Mouse (Mus musculus) liver, postnatal 0 days (tissue): ENCODE data around the gene D130043K22Rik. TPM values are rescaled to one million over a fixed set of nuclear protein-coding genes. Genes with fewer than 3 reads are reported as not detected.

Experiments used
- ATAC-seq: fragments of 200-750 bp; cut with Nextera tagmentation; 2 replicates; pipeline ENCODE4 v1.8.0; 2017; ENCODE audit warnings: mild to moderate bottlenecking, moderate library complexity
- DNase-seq: peaks from one replicate; pipeline ENCODE4 v3.0.0-alpha.2; 2016
- H3K27ac ChIP-seq: fragments of 300-500 bp; sonication (generic); 2 replicates; pipeline ENCODE4 v1.5.1; 2014; ENCODE audit warnings: antibody characterized with exemption, moderate library complexity, mild to moderate bottlenecking, low read depth
- H3K27me3 ChIP-seq: fragments of 300-500 bp; sonication (generic); 2 replicates; pipeline ENCODE4 v1.6.1; 2014; ENCODE audit warnings: low read length, control low read depth, mixed read lengths; ENCODE audit not compliant: insufficient read depth
- H3K36me3 ChIP-seq: fragments of 300-500 bp; sonication (generic); replicated peaks from 2 replicates; pipeline ENCODE4 v1.6.1; 2014; ENCODE audit warnings: mild to moderate bottlenecking, control low read depth, low read length, moderate library complexity, mixed read lengths; ENCODE audit not compliant: insufficient read depth
- H3K4me1 ChIP-seq: fragments of 300-500 bp; sonication (generic); 2 replicates; pipeline ENCODE4 v1.6.1; 2014; ENCODE audit warnings: antibody characterized with exemption, mild to moderate bottlenecking, control low read depth; ENCODE audit not compliant: insufficient read depth
- H3K4me2 ChIP-seq: fragments of 300-500 bp; sonication (generic); 2 replicates; pipeline ENCODE4 v1.6.1; 2014; ENCODE audit warnings: low read depth, mild to moderate bottlenecking, low read length, moderate library complexity, mixed read lengths
- H3K4me3 ChIP-seq: fragments of 300-500 bp; sonication (generic); 2 replicates; pipeline ENCODE4 v1.5.1; 2014; ENCODE audit warnings: low read depth, low read length
- H3K9ac ChIP-seq: fragments of 300-500 bp; sonication (generic); replicated peaks from 2 replicates; pipeline ENCODE4 v1.6.1; 2014; ENCODE audit warnings: mild to moderate bottlenecking, moderate library complexity
- H3K9me3 ChIP-seq: fragments of 300-500 bp; sonication (generic); 2 replicates; pipeline ENCODE4 v1.6.1; 2016; ENCODE audit warnings: mild to moderate bottlenecking, control low read depth, low read length, mixed read lengths
- CTCF ChIP-seq: sonication (generic); IDR thresholded peaks from 2 replicates; pipeline ENCODE4 v1.5.1; 2016; ENCODE audit warnings: antibody characterized with exemption, low read depth
- EP300 ChIP-seq: IDR thresholded peaks from 2 replicates; pipeline ENCODE4 v1.6.1; 2016; ENCODE audit warnings: antibody characterized with exemption, low read depth, mild to moderate bottlenecking
- WGBS: fragments of 180-500 bp; shearing (Covaris S2); extraction: QIAGEN DNeasy Blood & Tissue Kit; methylation state at CpG from one replicate; pipeline ENCODE4 v1.1.7; 2014; ENCODE audit not compliant: insufficient replicate concordance; 5-methylcytosine and 5-hydroxymethylcytosine counted together
- polyA plus RNA-seq: library from polyadenylated mRNA; unstranded; fragments of >200 nt; fragmentation: Nextera tagmentation; extraction: Ambion mirVana; gene quantifications from 2 replicates; pipeline ENCODE4 v1.2.1, GENCODE M21; 2015

The D130043K22Rik gene
- polyA plus RNA-seq, 1 experiment from 2014 or later = 0.48 TPM

DNA sequence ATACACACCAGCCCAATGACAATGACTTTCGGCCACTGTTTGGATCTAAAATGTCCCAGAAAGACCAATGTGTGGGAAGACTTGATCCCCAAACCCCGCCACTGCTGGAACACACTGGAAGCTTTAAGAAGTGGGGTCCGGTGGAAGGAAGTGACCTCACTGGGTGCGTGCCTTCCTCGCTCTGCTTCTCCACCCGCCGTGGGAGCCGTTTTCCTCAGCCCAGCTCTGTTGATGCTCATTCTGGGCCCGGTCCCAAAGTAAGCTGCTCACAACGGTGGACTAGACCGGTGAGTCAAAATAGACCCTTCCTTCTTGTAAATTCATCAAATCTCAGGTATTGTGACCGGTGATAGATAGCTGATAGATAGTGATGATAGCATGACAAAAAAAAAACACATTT lies 60.5 kb downstream of the D130043K22Rik start:
- no peak for ATAC-seq
- no peak for DNase-seq
- H3K4me3 ChIP-seq = no peak overlapping the region
- H3K4me1 ChIP-seq = 0 out of 2 replicates have a peak, but pooled peaks cover 7% of the 10 kb centered on the region
- WGBS = 80% methylated on average over 12 of the region's 12 CpGs
- no peak overlapping the region for H3K4me2 ChIP-seq
- no peaks in the 10 kb centered on the region for H3K27me3 ChIP-seq
- no peak overlapping the region for H3K27ac ChIP-seq
- no peaks in the 10 kb centered on the region; the same call in 1 of the 2 replicates for H3K36me3 ChIP-seq
- no peak overlapping the region for H3K9ac ChIP-seq
- TF ChIP-seq EP300 (no peak), CTCF (no peak)
- H3K9me3 ChIP-seq = no peaks in the 10 kb centered on the region

DNA sequence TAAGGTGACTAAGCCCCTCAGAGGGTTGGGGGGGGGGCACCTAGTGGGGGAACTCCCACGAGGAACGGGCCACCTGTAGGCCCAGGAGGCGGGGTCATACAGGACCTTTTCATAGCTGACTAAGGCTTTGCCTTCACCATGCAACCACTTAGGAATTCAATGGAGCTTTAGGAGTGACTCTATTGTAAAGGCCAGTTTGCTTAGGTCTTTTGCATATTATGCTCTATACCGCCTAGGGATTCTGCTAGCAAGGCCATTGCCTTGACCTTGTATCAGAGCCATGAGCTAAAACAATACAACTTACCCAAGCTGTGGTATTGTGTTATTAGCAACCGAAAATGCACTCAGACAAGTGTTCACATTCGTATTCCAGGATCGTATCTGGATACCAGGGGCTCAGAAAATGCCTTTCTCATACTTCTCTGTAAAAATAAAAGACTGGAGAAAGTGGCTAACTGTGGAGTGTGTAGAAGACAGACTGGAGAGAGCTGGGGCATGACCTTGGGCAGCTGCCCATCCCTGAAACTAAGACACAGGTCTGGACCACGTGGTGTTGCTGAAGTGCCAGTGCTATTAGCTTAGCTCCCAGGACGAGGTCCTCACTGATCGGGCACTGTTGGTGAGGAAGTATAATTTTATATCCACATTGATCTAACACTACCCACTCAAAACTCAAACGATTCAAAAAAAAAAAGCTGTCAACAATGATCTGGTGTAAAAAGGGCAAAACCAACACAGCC lies 62.1 kb downstream of the D130043K22Rik start:
- no peak for TF ChIP-seq EP300
- no peak for TF ChIP-seq CTCF
- Histone ChIP-seq H3K27me3 (no peaks in the 10 kb centered on the region), H3K4me2 (no peak overlapping the region), H3K4me1 (0 out of 2 replicates have a peak, but pooled peaks cover 7% of the 10 kb centered on the region), H3K9ac (no peak overlapping the region), H3K36me3 (peaks cover 3% of the 10 kb centered on the region; the same call in 1 of the 2 replicates), H3K27ac (peak overlapping the region; percentile 80), H3K4me3 (no peak overlapping the region), H3K9me3 (no peaks in the 10 kb centered on the region)
- peak; percentile 57 for ATAC-seq
- 78% methylated on average over 11 of the region's 11 CpGs for WGBS
- no peak for DNase-seq

DNA sequence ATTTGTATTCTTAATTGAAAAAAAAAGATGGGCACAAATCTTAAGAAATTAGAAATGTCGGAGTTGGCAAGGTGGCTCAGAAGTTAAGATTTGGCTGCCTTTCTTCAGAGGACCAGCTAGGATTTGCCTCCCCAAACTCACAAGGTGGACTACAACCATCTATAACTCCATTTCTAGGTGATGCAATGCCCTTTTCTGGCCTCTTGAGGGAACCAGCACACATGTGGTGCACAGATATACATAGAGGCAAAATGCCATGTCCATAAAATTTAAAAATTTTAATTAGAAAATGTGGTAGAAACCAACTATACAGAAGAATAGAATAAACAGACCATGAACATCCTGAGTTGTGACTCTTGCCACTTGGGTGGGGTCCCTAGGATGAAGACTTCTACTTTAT lies 64.2 kb downstream of the D130043K22Rik start:
- WGBS = 91% methylated on average over 1 of the region's 1 CpGs
- H3K27me3 ChIP-seq = no peaks in the 10 kb centered on the region
- H3K9me3 ChIP-seq = no peaks in the 10 kb centered on the region
- H3K9ac ChIP-seq = no peak overlapping the region
- peaks cover 3% of the 10 kb centered on the region; the same call in 1 of the 2 replicates for H3K36me3 ChIP-seq
- no peak overlapping the region for H3K4me2 ChIP-seq
- ATAC-seq = no peak
- no peak overlapping the region for H3K4me3 ChIP-seq
- H3K4me1 ChIP-seq = 0 out of 2 replicates have a peak, but pooled peaks cover 7% of the 10 kb centered on the region
- TF ChIP-seq EP300 = no peak
- TF ChIP-seq CTCF = peak; percentile 41
- H3K27ac ChIP-seq = no peak overlapping the region
- DNase-seq = no peak

- DNase-seq (no peak), ATAC-seq (no peak)
- no peaks in the 10 kb centered on the region for H3K27me3 ChIP-seq
- no peaks in the 10 kb centered on the region for H3K9me3 ChIP-seq
- no peak overlapping the region for H3K4me2 ChIP-seq
- H3K9ac ChIP-seq = no peak overlapping the region
- no peak overlapping the region for H3K4me3 ChIP-seq
- H3K4me1 ChIP-seq = no peaks in the 10 kb centered on the region
- H3K36me3 ChIP-seq = peaks cover 3% of the 10 kb centered on the region; the same call in 1 of the 2 replicates
- no peak overlapping the region for H3K27ac ChIP-seq
- 88% methylated on average over 7 of the region's 7 CpGs for WGBS
- no peak for TF ChIP-seq EP300
- no peak for TF ChIP-seq CTCF
Measured at GRCm38 (mm10) chr13:24913576-24913975, 68.6 kb downstream of the D130043K22Rik start.

- H3K4me3 ChIP-seq = no peak overlapping the region
- no peak overlapping the region for H3K9ac ChIP-seq
- H3K4me2 ChIP-seq = no peak overlapping the region
- DNase-seq (no peak), ATAC-seq (no peak)
- H3K27ac ChIP-seq = no peak overlapping the region
- TF ChIP-seq CTCF (no peak), EP300 (no peak)
- H3K36me3 ChIP-seq = peaks cover 3% of the 10 kb centered on the region; the same call in 1 of the 2 replicates
- 71% methylated on average over 4 of the region's 4 CpGs for WGBS
- no peaks in the 10 kb centered on the region for H3K9me3 ChIP-seq
- H3K4me1 ChIP-seq = no peaks in the 10 kb centered on the region
- no peaks in the 10 kb centered on the region for H3K27me3 ChIP-seq
Measured at GRCm38 (mm10) chr13:24914915-24915314, 70.0 kb downstream of the D130043K22Rik start.

DNA sequence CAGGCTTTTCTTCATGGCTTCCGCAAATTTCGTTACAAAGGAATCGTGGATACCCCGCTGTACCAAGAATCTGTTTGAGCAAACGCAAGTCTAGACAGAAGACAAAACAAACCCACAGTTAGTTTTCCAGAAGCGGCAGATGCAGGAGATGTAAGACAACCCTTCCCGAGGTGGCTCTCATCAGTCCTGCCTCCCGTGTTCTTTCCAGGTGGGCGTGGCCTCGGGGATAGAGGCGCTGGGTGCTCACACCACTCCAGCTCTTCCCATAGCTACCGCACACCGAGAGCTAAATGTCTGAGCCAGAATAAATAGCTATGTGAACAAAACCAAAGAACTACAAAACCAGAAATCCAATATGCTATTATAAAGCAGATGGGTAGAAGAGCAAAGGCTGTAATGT lies 70.9 kb downstream of the D130043K22Rik start:
- no peaks in the 10 kb centered on the region for H3K9me3 ChIP-seq
- 77% methylated on average over 13 of the region's 13 CpGs for WGBS
- H3K4me2 ChIP-seq = no peak overlapping the region
- ATAC-seq (no peak), DNase-seq (no peak)
- H3K9ac ChIP-seq = no peak overlapping the region
- H3K27ac ChIP-seq = no peak overlapping the region
- TF ChIP-seq CTCF (no peak), EP300 (no peak)
- peaks cover 3% of the 10 kb centered on the region; the same call in 1 of the 2 replicates for H3K36me3 ChIP-seq
- H3K4me3 ChIP-seq = no peak overlapping the region
- no peaks in the 10 kb centered on the region for H3K4me1 ChIP-seq
- H3K27me3 ChIP-seq = no peaks in the 10 kb centered on the region
